Mouse (Mus musculus) erythroblast, embryonic 14.5 days (primary cell): Measurements from ENCODE around the gene Sprr2a3.

Experiments
- GATA1 ChIP-seq: IDR thresholded peaks from 2 replicates; pipeline ENCODE4 v1.6.1; 2012; ENCODE audit warnings: low read length, inconsistent platforms, mixed read lengths
- TAL1 ChIP-seq: IDR thresholded peaks from 3 replicates; pipeline ENCODE4 v1.6.1; 2012; ENCODE audit warnings: low read length, inconsistent platforms, mixed read lengths

- no peak for TF ChIP-seq TAL1
- TF ChIP-seq GATA1: no peak
These were observed 53.6 kb downstream of the Sprr2a3 start, which contains the start of gene Sprr2d for GRCm38 (mm10) chr3:92338840-92339239.
